Mouse (Mus musculus) adrenal gland (tissue): ENCODE data around the gene Rplp0.

Source experiments
- intact Hi-C: fragments of 180-260 bp; cut with DNase I; formaldehyde crosslinking; loops from one replicate; pipeline ENCODE4 v1.15.1; 2025

The Rplp0 gene

GRCm38 (mm10) chr5:115548501-115549285 lies 10.6 kb upstream of the Rplp0 start:
- intact Hi-C loops, result no loop called here

- intact Hi-C loops, result no loop called here
Measured at GRCm38 (mm10) chr5:115550482-115551005, 8.7 kb upstream of the Rplp0 start.

GRCm38 (mm10) chr5:115551386-115551785 lies 7.9 kb upstream of the Rplp0 start:
- intact Hi-C loops, result no loop called here

GRCm38 (mm10) chr5:115551799-115552198 lies 7.5 kb upstream of the Rplp0 start:
- intact Hi-C loops, result no loop called here

- intact Hi-C loops, result no loop called here
Measured at GRCm38 (mm10) chr5:115553801-115554420, 5.4 kb upstream of the Rplp0 start.

GRCm38 (mm10) chr5:115554536-115555291 lies 4.6 kb upstream of the Rplp0 start:
- intact Hi-C loops, result no loop called here

- intact Hi-C loops, result no loop called here
Measured at GRCm38 (mm10) chr5:115556217-115556616, 3.0 kb upstream of the Rplp0 start.

GRCm38 (mm10) chr5:115558182-115558794 lies 979 bp upstream of the Rplp0 start:
- intact Hi-C loops, result no loop called here

- intact Hi-C loops, result no loop called here
Measured at GRCm38 (mm10) chr5:115560336-115560905, 1.2 kb downstream of the Rplp0 start.

GRCm38 (mm10) chr5:115563771-115564585 lies 4.7 kb downstream of the Rplp0 start:
- intact Hi-C loops, result no loop called here

- intact Hi-C loops, result loop anchor here (5.0 kb wide), 1 partner anchor 67 kb away; the partner anchor contains the start of gene Rab35
Measured at GRCm38 (mm10) chr5:115564737-115565393, 5.6 kb downstream of the Rplp0 start, which contains the start of gene Gcn1l1. Gene Gcn1l1, plus strand, starts transcription at chr5:115565254.

- intact Hi-C loops, result loop anchor here (5.0 kb wide), 1 partner anchor 67 kb away; the partner anchor contains the start of gene Rab35
Measured at GRCm38 (mm10) chr5:115565403-115565802, 6.1 kb downstream of the Rplp0 start.

GRCm38 (mm10) chr5:115568681-115569080 lies 9.4 kb downstream of the Rplp0 start:
- intact Hi-C loops, result loop anchor here (5.0 kb wide), 1 partner anchor 64 kb away; the partner anchor contains the start of gene Rab35

- intact Hi-C loops, result loop anchor here (5.0 kb wide), 1 partner anchor 63 kb away; the partner anchor contains the start of gene Rab35
Measured at GRCm38 (mm10) chr5:115569308-115569707, 10.0 kb downstream of the Rplp0 start.

GRCm38 (mm10) chr5:115569721-115570120 lies 10.5 kb downstream of the Rplp0 start:
- intact Hi-C loops, result loop anchor here (5.0 kb wide), 1 partner anchor 63 kb away; the partner anchor contains the start of gene Rab35

GRCm38 (mm10) chr5:115571086-115571485 lies 11.8 kb downstream of the Rplp0 start:
- intact Hi-C loops, result no loop called here

GRCm38 (mm10) chr5:115572679-115573535 lies 13.6 kb downstream of the Rplp0 start:
- intact Hi-C loops, result no loop called here

- intact Hi-C loops, result loop anchor here (5.0 kb wide), 1 partner anchor 42 kb away; no protein-coding TSS in a partner anchor
Measured at GRCm38 (mm10) chr5:115574992-115575391, 15.7 kb downstream of the Rplp0 start.
